Mouse (Mus musculus) neural tube, embryonic 15.5 days (tissue): ENCODE measurements around the gene Rgsl1. TPM values are rescaled to one million over a fixed set of nuclear protein-coding genes. Genes with fewer than 3 reads are reported as not detected.

Experiments used
- ATAC-seq: fragments of 200-750 bp; cut with Nextera tagmentation; 2 replicates; pipeline ENCODE4 v1.8.0; 2017; ENCODE audit warnings: mild to moderate bottlenecking, moderate TSS enrichment, moderate library complexity; ENCODE audit not compliant: low FRiP score
- H3K27ac ChIP-seq: fragments of 300-500 bp; sonication (generic); replicated peaks from 2 replicates; pipeline ENCODE4 v1.5.1; 2015; ENCODE audit warnings: mild to moderate bottlenecking, inconsistent platforms
- H3K27me3 ChIP-seq: fragments of 300-500 bp; sonication (generic); replicated peaks from 2 replicates; pipeline ENCODE4 v1.6.1; 2015; ENCODE audit warnings: inconsistent platforms
- H3K36me3 ChIP-seq: fragments of 300-500 bp; sonication (generic); 2 replicates; pipeline ENCODE4 v1.6.1; 2015; ENCODE audit warnings: inconsistent platforms
- H3K4me1 ChIP-seq: fragments of 300-500 bp; sonication (generic); 2 replicates; pipeline ENCODE4 v1.6.1; 2015; ENCODE audit warnings: inconsistent platforms
- H3K4me2 ChIP-seq: fragments of 300-500 bp; sonication (generic); 2 replicates; pipeline ENCODE4 v1.6.1; 2015; ENCODE audit warnings: inconsistent platforms, mild to moderate bottlenecking, moderate library complexity
- H3K4me3 ChIP-seq: fragments of 300-500 bp; sonication (generic); replicated peaks from 2 replicates; pipeline ENCODE4 v1.5.1; 2015; ENCODE audit warnings: mild to moderate bottlenecking, inconsistent platforms
- H3K9ac ChIP-seq: fragments of 300-500 bp; sonication (generic); replicated peaks from 2 replicates; pipeline ENCODE4 v1.6.1; 2015; ENCODE audit warnings: mild to moderate bottlenecking, inconsistent platforms
- H3K9me3 ChIP-seq: fragments of 300-500 bp; sonication (generic); replicated peaks from 2 replicates; pipeline ENCODE4 v1.6.1; 2016; ENCODE audit warnings: inconsistent platforms
- WGBS: fragments of 180-500 bp; shearing (Covaris S2); methylation state at CpG from one replicate; pipeline ENCODE4 v1.1.7; 2015; ENCODE audit warnings: mixed read lengths; 5-methylcytosine and 5-hydroxymethylcytosine counted together
- polyA plus RNA-seq: library from polyadenylated mRNA; unstranded; fragments of >200 nt; fragmentation: Nextera tagmentation; extraction: Ambion mirVana; gene quantifications from 2 replicates; pipeline ENCODE4 v1.2.1, GENCODE M21; 2015

Gene Rgsl1
- polyA plus RNA-seq, 1 experiment from 2014 or later = 0.18 TPM

GRCm38 (mm10) chr1:153830746-153831145, 13.2 kb downstream of the Rgsl1 start:
- WGBS = 82% methylated on average over 4 of the region's 4 CpGs
- no peaks in the 10 kb centered on the region for H3K4me1 ChIP-seq
- H3K27ac ChIP-seq = no peak overlapping the region
- H3K9ac ChIP-seq = no peak overlapping the region
- no peaks in the 10 kb centered on the region for H3K36me3 ChIP-seq
- no peaks in the 10 kb centered on the region for H3K27me3 ChIP-seq
- no peak overlapping the region for H3K4me2 ChIP-seq
- H3K9me3 ChIP-seq = no peaks in the 10 kb centered on the region
- no peak for ATAC-seq
- no peak overlapping the region for H3K4me3 ChIP-seq

- H3K4me3 ChIP-seq = no peak overlapping the region
- ATAC-seq = no peak
- H3K27ac ChIP-seq = no peak overlapping the region
- no peak overlapping the region for H3K4me2 ChIP-seq
- 71% methylated on average over 3 of the region's 3 CpGs for WGBS
- no peaks in the 10 kb centered on the region for H3K4me1 ChIP-seq
- no peaks in the 10 kb centered on the region for H3K36me3 ChIP-seq
- H3K9ac ChIP-seq = no peak overlapping the region
- no peaks in the 10 kb centered on the region for H3K27me3 ChIP-seq
- 0 out of 2 replicates have a peak, but pooled peaks cover 2% of the 10 kb centered on the region for H3K9me3 ChIP-seq
Measured at GRCm38 (mm10) chr1:153820216-153820615, 23.7 kb downstream of the Rgsl1 start.

GRCm38 (mm10) chr1:153814278-153814677, 29.7 kb downstream of the Rgsl1 start:
- Histone ChIP-seq H3K27me3 (no peaks in the 10 kb centered on the region), H3K9me3 (0 out of 2 replicates have a peak, but pooled peaks cover 2% of the 10 kb centered on the region), H3K27ac (no peak overlapping the region), H3K4me3 (no peak overlapping the region), H3K9ac (no peak overlapping the region), H3K4me1 (no peaks in the 10 kb centered on the region), H3K4me2 (no peak overlapping the region), H3K36me3 (no peaks in the 10 kb centered on the region)
- 74% methylated on average over 2 of the region's 2 CpGs for WGBS
- no peak for ATAC-seq

GRCm38 (mm10) chr1:153807390-153807993, 36.5 kb downstream of the Rgsl1 start:
- Histone ChIP-seq H3K9ac (no peak overlapping the region), H3K36me3 (no peaks in the 10 kb centered on the region), H3K27me3 (no peaks in the 10 kb centered on the region), H3K4me1 (no peaks in the 10 kb centered on the region), H3K27ac (no peak overlapping the region), H3K9me3 (no peaks in the 10 kb centered on the region), H3K4me3 (no peak overlapping the region), H3K4me2 (no peak overlapping the region)
- no peak for ATAC-seq
- 57% methylated on average over 13 of the region's 13 CpGs for WGBS

- Histone ChIP-seq H3K27me3 (no peaks in the 10 kb centered on the region), H3K4me2 (no peak overlapping the region), H3K9ac (no peak overlapping the region), H3K9me3 (no peaks in the 10 kb centered on the region), H3K4me3 (no peak overlapping the region), H3K36me3 (no peaks in the 10 kb centered on the region), H3K4me1 (no peaks in the 10 kb centered on the region), H3K27ac (no peak overlapping the region)
- no peak for ATAC-seq
- WGBS = 66% methylated on average over 8 of the region's 8 CpGs
Measured at GRCm38 (mm10) chr1:153803530-153803929, 40.4 kb downstream of the Rgsl1 start.

GRCm38 (mm10) chr1:153802691-153803090, 41.3 kb downstream of the Rgsl1 start:
- no peaks in the 10 kb centered on the region for H3K27me3 ChIP-seq
- ATAC-seq = no peak
- no peak overlapping the region for H3K27ac ChIP-seq
- 82% methylated on average over 7 of the region's 7 CpGs for WGBS
- H3K4me1 ChIP-seq = no peaks in the 10 kb centered on the region
- no peak overlapping the region for H3K4me2 ChIP-seq
- no peaks in the 10 kb centered on the region for H3K36me3 ChIP-seq
- H3K4me3 ChIP-seq = no peak overlapping the region
- H3K9me3 ChIP-seq = no peaks in the 10 kb centered on the region
- H3K9ac ChIP-seq = no peak overlapping the region

GRCm38 (mm10) chr1:153794241-153794640, 49.7 kb downstream of the Rgsl1 start:
- Histone ChIP-seq H3K27ac (no peak overlapping the region), H3K4me2 (no peak overlapping the region), H3K36me3 (no peaks in the 10 kb centered on the region), H3K9ac (no peak overlapping the region), H3K27me3 (no peaks in the 10 kb centered on the region), H3K9me3 (no peaks in the 10 kb centered on the region), H3K4me1 (no peaks in the 10 kb centered on the region), H3K4me3 (no peak overlapping the region)
- no peak for ATAC-seq
- 88% methylated on average over 3 of the region's 3 CpGs for WGBS

- no peak overlapping the region for H3K27ac ChIP-seq
- no peaks in the 10 kb centered on the region for H3K36me3 ChIP-seq
- no peaks in the 10 kb centered on the region for H3K4me1 ChIP-seq
- no peak overlapping the region for H3K4me3 ChIP-seq
- H3K4me2 ChIP-seq = no peak overlapping the region
- 57% methylated on average over 2 of the region's 2 CpGs for WGBS
- ATAC-seq = no peak
- no peaks in the 10 kb centered on the region for H3K27me3 ChIP-seq
- no peaks in the 10 kb centered on the region for H3K9me3 ChIP-seq
- no peak overlapping the region for H3K9ac ChIP-seq
Measured at GRCm38 (mm10) chr1:153790708-153791107, 53.2 kb downstream of the Rgsl1 start.

GRCm38 (mm10) chr1:153785608-153786007, 58.3 kb downstream of the Rgsl1 start:
- no peaks in the 10 kb centered on the region for H3K27me3 ChIP-seq
- no peaks in the 10 kb centered on the region for H3K9me3 ChIP-seq
- H3K4me1 ChIP-seq = no peaks in the 10 kb centered on the region
- 86% methylated on average over 4 of the region's 4 CpGs for WGBS
- H3K27ac ChIP-seq = no peak overlapping the region
- H3K4me3 ChIP-seq = no peak overlapping the region
- ATAC-seq = no peak
- no peak overlapping the region for H3K4me2 ChIP-seq
- H3K36me3 ChIP-seq = no peaks in the 10 kb centered on the region
- no peak overlapping the region for H3K9ac ChIP-seq

GRCm38 (mm10) chr1:153783339-153783738, 60.6 kb downstream of the Rgsl1 start:
- Histone ChIP-seq H3K4me3 (no peak overlapping the region), H3K27ac (no peak overlapping the region), H3K9me3 (no peaks in the 10 kb centered on the region), H3K9ac (no peak overlapping the region), H3K4me1 (no peaks in the 10 kb centered on the region), H3K4me2 (no peak overlapping the region), H3K27me3 (no peaks in the 10 kb centered on the region), H3K36me3 (no peaks in the 10 kb centered on the region)
- WGBS = 42% methylated on average over 1 of the region's 1 CpGs
- no peak for ATAC-seq

- H3K4me1 ChIP-seq = no peaks in the 10 kb centered on the region
- H3K4me2 ChIP-seq = no peak overlapping the region
- no peak overlapping the region for H3K27ac ChIP-seq
- no peaks in the 10 kb centered on the region for H3K9me3 ChIP-seq
- no peak overlapping the region for H3K4me3 ChIP-seq
- H3K9ac ChIP-seq = no peak overlapping the region
- H3K36me3 ChIP-seq = no peaks in the 10 kb centered on the region
- ATAC-seq = no peak
- 92% methylated on average over 10 of the region's 10 CpGs for WGBS
- H3K27me3 ChIP-seq = no peaks in the 10 kb centered on the region
Measured at GRCm38 (mm10) chr1:153778205-153778604, 65.7 kb downstream of the Rgsl1 start.

GRCm38 (mm10) chr1:153776257-153776656, 67.7 kb downstream of the Rgsl1 start:
- H3K4me3 ChIP-seq = no peak overlapping the region
- no peak for ATAC-seq
- no peaks in the 10 kb centered on the region for H3K4me1 ChIP-seq
- no peaks in the 10 kb centered on the region for H3K36me3 ChIP-seq
- no peaks in the 10 kb centered on the region for H3K27me3 ChIP-seq
- H3K9me3 ChIP-seq = no peaks in the 10 kb centered on the region
- no peak overlapping the region for H3K27ac ChIP-seq
- H3K4me2 ChIP-seq = no peak overlapping the region
- 76% methylated on average over 7 of the region's 7 CpGs for WGBS
- H3K9ac ChIP-seq = no peak overlapping the region
